Mouse (Mus musculus) liver, postnatal 0 days (tissue): Measurements from ENCODE around the gene Il15.

Source experiments
- CTCF ChIP-seq: sonication (generic); IDR thresholded peaks from 2 replicates; pipeline ENCODE4 v1.5.1; 2016; ENCODE audit warnings: antibody characterized with exemption, low read depth
- EP300 ChIP-seq: IDR thresholded peaks from 2 replicates; pipeline ENCODE4 v1.6.1; 2016; ENCODE audit warnings: antibody characterized with exemption, low read depth, mild to moderate bottlenecking

DNA sequence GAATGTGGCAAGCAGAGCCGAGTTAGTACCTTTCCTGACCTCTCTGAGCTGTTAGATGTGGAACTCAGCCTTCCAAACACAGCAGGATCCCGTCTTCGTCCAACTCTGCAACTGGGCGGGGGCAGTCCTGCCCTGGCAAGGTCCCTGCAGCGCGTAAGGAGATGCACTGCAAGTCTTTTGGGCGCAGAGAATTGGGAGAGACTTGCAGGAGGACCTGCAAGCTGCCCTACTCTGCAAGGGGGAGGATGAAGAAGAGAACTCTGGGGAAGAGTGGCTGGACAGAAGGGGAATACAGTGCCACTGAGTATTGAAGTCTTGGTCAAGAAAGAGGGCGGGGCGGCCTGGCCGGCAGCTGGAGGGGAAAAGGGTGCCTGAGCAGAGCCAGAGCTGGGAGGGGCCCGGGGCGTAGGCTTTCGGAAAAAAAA, 749 bp downstream of the Il15 start:
- TF ChIP-seq CTCF (no peak), EP300 (no peak)
